Mouse (Mus musculus) spleen, embryonic (tissue): ENCODE data around the gene Gm20388.

Experiments
- CTCF ChIA-PET: fragments of 350-600 bp; sonication (Branson Sonifier 250); formaldehyde crosslinking; loops from one replicate; lab custom pipeline; 2022; lab: Charles Lee

The Gm20388 gene

DNA sequence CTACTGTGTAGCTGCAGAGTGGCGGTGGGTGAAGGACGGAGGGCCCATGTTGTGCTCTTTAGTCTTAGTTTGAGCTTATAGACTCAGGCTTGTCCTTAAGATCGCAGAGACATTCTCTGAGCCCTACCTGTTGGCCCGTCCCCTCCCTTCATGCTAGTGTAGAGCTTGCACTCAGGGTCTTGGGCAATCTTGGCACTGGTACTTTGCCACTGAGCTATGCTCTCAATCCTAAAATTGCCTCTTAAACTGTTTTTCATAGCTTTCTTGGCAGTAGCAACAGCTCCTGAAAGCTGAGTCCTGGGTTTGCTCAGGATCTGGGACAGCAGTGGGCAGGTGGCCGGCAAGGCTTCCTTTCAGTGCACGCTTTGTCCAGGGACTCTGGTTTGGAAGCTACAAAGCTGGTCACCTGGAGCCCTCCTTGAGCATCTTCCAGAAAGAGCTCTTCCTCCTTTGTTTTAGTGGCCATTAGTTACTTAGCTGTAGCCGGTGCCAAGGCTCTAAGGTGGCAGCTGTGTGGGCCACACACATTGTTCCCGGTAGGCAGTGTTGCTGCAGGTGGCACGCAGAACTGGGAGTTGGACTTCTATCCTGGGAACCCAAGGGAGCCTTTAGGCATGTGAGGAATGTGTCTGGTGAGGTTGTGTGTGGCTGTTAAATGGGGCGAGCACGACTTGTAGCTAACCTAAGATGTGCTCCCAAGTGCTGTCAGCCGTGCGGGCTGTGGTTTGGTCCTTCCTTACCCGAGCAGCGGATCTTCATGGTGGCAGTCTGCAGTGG is 2090.9 kb downstream of the Gm20388 start:
- CTCF ChIA-PET: no interaction called here

- CTCF ChIA-PET: no interaction called here
Measured at GRCm38 (mm10) chr8:122003646-122004045, 2093.0 kb downstream of the Gm20388 start.

- CTCF ChIA-PET: no interaction called here
Measured at GRCm38 (mm10) chr8:122004131-122004530, 2093.5 kb downstream of the Gm20388 start.

DNA sequence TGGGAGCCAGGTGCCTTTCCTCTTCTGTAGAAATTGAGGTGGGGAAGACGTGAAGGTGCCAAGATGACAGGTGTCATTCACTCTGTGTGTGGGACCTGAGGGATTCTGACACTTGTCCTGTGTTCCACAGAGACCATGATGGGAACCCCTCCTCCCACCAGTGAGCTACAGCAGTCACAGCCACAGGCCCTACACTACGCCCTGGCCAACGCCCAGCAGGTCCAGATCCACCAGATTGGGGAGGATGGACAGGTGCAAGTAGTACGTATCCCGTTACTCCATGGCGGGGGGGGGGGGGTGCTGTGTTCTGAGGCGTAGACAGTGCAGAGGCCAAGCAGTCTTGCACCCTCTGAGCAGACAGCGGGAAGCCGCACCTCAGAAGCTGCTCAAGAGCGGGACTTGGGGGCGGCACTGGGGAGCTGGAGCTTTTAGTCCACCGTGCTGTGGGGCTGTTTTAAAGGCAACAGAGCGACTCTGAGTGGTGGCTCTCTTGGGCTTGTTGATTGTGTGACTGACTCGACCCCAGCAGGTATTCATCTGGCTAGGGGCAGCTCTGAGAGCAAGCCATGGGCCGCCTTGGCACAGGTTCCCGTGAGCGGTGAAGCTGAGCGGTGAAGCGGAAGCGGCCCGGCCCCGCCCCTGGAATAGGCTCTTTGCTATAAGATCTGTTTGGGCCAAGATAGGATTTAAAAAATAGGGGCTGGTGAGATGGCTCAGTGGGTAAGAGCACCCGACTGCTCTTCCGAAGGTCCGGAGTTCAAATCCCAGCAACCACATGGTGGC is 2095.0 kb downstream of the Gm20388 start:
- CTCF ChIA-PET: no interaction called here

DNA sequence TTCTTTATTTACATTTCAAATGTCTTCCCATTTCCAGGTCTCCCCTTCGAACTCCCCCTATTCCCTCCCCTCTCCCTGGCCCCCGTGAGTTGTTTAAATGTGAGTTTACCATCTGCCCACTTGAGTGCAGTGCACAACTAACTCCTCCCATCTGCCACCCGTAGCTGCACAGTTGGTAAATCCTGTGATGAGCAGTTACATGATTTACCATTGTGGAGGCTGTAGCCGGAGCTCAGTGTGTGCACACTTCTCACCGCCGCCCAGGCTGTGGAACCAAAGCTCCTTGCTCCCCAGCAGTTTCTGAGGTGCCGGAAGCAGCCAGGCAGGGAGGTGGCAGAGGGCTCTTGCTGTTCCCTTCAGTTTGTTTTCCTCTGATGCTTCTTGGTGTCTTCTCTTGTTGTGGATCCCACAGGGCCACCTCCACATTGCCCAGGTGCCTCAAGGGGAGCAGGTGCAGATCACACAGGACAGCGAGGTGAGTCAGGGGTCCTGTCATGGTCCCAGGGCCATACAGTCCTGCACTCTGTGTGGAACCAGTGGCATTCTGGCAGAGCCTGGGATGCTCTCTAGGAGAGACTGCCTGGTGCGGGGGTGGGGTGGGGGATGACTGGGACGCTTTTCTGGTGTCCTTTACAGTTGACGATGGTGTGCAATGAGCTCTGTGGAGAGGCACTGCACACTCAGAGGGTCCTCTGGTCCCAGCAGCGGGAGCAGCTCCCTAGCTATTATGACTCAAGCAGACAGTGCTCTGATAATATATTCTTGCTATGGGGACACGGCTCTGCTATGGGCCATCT is 2096.2 kb downstream of the Gm20388 start:
- CTCF ChIA-PET: no interaction called here

- CTCF ChIA-PET: no interaction called here
Measured at GRCm38 (mm10) chr8:122008395-122008794, 2097.8 kb downstream of the Gm20388 start.

GRCm38 (mm10) chr8:122010638-122011037 is 2100.0 kb downstream of the Gm20388 start:
- CTCF ChIA-PET: no interaction called here

DNA sequence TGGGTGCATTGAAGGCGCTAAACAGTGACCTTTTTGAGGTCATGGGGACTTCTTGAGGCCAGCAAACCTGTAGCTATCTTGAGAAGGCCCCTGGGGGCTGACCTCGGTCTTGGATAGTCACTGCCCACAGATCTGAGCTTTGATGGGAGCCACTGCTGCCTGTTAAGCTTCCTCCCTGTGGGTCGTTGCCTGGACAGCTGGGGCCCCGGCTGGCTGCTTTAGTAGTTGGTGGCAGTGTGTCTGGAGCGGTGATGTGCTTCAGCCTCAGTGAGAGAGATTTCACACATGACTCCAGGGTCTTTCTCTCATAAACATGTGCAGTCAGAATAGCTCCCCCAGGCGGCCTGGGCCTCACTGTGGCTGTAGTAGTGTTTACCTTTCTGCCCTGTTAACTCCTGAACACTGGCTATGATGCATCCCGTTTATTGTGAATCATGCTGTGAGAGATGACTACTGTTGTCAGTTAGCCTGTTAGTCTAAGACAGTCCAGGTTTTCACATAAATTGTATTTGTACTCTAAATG is 2100.5 kb downstream of the Gm20388 start:
- CTCF ChIA-PET: no interaction called here

GRCm38 (mm10) chr8:122014606-122015005 is 2104.0 kb downstream of the Gm20388 start:
- CTCF ChIA-PET: interaction anchor here (0.6 kb wide), 1 partner anchor 490 kb away, joined by 8 read pairs; no protein-coding TSS in a partner anchor

DNA sequence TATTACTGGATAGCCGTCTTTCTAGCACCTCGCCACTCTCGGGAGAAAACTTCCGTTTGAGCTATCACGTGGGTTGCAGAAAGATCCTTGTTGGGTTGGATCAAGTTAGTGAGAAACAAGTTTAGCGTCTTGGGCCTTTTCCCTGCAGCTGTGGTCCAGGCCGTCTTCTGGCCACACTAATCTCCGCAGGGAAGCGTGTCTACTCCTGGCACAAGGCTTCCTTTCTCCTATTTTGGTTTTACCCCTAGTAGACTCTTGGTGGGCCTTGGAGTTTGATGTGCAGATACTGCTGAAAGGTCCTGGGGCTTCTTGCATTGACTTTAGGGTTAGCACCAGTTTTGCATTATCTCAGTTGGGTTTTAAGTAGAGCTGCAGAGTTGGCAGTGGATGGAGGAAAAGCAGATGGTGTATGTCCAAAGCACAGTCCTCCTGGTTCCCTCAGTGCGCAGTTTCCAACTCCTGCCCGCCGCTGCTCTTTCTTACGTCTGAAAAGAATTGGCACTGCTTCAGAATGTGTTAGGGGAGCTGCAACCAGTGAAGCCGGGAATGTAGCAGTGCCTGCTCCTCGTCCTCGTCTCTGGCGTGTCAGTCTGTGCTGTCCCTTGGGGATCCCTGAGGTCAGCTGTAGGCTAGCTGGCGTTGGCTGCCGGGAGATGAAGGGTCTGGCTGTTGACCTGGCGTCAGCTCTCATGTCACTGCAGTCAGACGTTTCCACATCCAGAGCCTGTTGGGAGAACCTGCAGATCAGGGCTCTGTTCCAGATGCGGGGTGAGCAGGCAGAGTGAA is 2107.6 kb downstream of the Gm20388 start:
- CTCF ChIA-PET: no interaction called here

- CTCF ChIA-PET: no interaction called here
Measured at GRCm38 (mm10) chr8:122019162-122019561, 2108.5 kb downstream of the Gm20388 start.

GRCm38 (mm10) chr8:122020050-122020771 is 2109.6 kb downstream of the Gm20388 start:
- CTCF ChIA-PET: no interaction called here

GRCm38 (mm10) chr8:122021725-122022124 is 2111.1 kb downstream of the Gm20388 start:
- CTCF ChIA-PET: no interaction called here

GRCm38 (mm10) chr8:122022274-122022673 is 2111.6 kb downstream of the Gm20388 start:
- CTCF ChIA-PET: no interaction called here

DNA sequence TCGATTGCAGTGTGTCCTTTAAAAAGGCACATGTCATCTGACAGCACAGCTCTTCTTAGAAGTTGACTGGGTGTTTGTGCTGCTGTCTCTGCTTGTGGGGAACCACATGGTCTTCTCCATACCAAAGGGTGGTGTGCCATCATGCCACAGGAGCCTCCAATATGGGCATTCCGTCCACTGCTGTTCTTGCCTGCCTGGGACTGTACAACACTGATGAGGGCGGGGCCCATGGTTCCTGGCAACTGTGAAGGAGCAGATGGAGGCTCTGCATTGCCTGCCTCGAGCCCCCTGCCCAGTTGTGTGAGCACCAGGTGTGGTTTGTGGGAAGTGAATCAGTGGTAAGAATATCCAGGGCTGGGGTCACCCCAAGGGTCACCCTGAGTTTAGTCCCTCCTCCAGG is 2112.1 kb downstream of the Gm20388 start:
- CTCF ChIA-PET: no interaction called here

- CTCF ChIA-PET: no interaction called here
Measured at GRCm38 (mm10) chr8:122025546-122025945, 2114.9 kb downstream of the Gm20388 start.

DNA sequence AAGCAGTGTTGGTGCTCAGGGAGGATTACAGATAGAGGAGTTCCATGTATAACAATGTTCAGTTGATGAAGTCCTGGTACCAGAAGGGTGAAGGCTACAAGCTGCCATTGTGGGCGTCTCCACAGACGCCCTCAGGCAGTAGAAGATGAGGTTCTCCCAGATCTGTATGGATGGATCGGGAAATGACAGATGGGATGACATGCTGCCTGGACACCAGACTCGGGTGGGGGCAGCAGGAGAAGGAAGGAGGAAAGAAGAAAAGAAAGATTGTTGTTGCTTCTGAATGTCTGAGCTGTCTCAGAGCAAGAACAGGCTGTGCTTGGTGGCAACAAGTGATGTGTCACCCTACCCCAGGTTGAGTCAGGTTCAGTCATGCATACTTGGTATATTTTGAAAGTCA is 2117.5 kb downstream of the Gm20388 start:
- CTCF ChIA-PET: no interaction called here

DNA sequence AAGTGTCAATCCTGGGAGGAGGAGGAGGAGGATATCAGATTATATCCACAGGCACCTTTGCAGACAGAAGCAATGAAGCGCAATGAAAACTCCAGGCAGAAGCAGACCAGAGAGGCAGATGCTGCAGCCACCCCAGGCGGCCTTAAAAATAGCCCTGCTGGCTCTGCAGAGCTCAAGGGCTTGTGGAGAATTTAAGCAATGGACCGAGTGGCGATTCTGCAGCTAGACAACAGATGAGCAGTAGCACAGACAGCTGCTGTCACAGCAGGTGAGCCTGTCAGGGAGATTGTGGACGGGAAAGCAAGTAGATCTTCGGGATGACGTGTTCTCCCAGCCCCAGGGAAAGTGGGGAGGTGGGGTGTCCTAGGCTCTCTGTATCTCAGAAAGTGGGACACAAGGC is 2120.3 kb downstream of the Gm20388 start:
- CTCF ChIA-PET: no interaction called here

- CTCF ChIA-PET: no interaction called here
Measured at GRCm38 (mm10) chr8:122032741-122033140, 2122.1 kb downstream of the Gm20388 start.

GRCm38 (mm10) chr8:122035543-122035942 is 2124.9 kb downstream of the Gm20388 start:
- CTCF ChIA-PET: no interaction called here
